Mouse (Mus musculus) forebrain, embryonic 16.5 days (tissue): ENCODE measurements around the gene Ssbp2. TPM values are rescaled to one million over a fixed set of nuclear protein-coding genes. Genes with fewer than 3 reads are reported as not detected.

ENCODE experiments used
- ATAC-seq: fragments of 200-750 bp; cut with Nextera tagmentation; 2 replicates; pipeline ENCODE4 v1.8.0; 2017; ENCODE audit warnings: mild to moderate bottlenecking, moderate library complexity
- H3K27ac ChIP-seq: fragments of 300-500 bp; sonication (generic); 2 replicates; pipeline ENCODE4 v1.5.1; 2014; ENCODE audit warnings: low read length, control low read depth
- H3K27me3 ChIP-seq: fragments of 300-500 bp; sonication (generic); replicated peaks from 2 replicates; pipeline ENCODE4 v1.6.1; 2014; ENCODE audit warnings: low read length; ENCODE audit not compliant: control insufficient read depth, insufficient read depth
- H3K36me3 ChIP-seq: fragments of 300-500 bp; sonication (generic); 2 replicates; pipeline ENCODE4 v1.6.1; 2014; ENCODE audit not compliant: control insufficient read depth, insufficient read depth
- H3K4me1 ChIP-seq: fragments of 300-500 bp; sonication (generic); replicated peaks from 2 replicates; pipeline ENCODE4 v1.6.1; 2014; ENCODE audit warnings: low read length; ENCODE audit not compliant: control insufficient read depth, insufficient read depth
- H3K4me2 ChIP-seq: fragments of 300-500 bp; sonication (generic); 2 replicates; pipeline ENCODE4 v1.6.1; 2014; ENCODE audit warnings: mild to moderate bottlenecking, low read length, control low read depth
- H3K4me3 ChIP-seq: fragments of 300-500 bp; sonication (generic); replicated peaks from 2 replicates; pipeline ENCODE4 v1.5.1; 2014; ENCODE audit warnings: mild to moderate bottlenecking, low read length, control low read depth
- H3K9ac ChIP-seq: fragments of 300-500 bp; sonication (generic); replicated peaks from 2 replicates; pipeline ENCODE4 v1.6.1; 2014; ENCODE audit warnings: low read depth, low read length, control low read depth
- H3K9me3 ChIP-seq: fragments of 300-500 bp; sonication (generic); 2 replicates; pipeline ENCODE4 v1.6.1; 2016; ENCODE audit warnings: low read length; ENCODE audit not compliant: control insufficient read depth
- WGBS: fragments of 180-500 bp; shearing (Covaris S2); extraction: QIAGEN DNeasy Blood & Tissue Kit; methylation state at CpG from one replicate; pipeline ENCODE4 v1.1.7; 2014; 5-methylcytosine and 5-hydroxymethylcytosine counted together
- polyA plus RNA-seq: library from polyadenylated mRNA; unstranded; fragments of >200 nt; fragmentation: Nextera tagmentation; extraction: Ambion mirVana; gene quantifications from 2 replicates; pipeline ENCODE4 v1.2.1, GENCODE M21; 2015

Ssbp2 gene
- polyA plus RNA-seq, 1 experiment from 2014 or later = 412 TPM

GRCm38 (mm10) chr13:91502642-91503373, 42.7 kb downstream of the Ssbp2 start:
- Histone ChIP-seq H3K27ac (no peak overlapping the region), H3K4me2 (no peak overlapping the region), H3K9me3 (no peaks in the 10 kb centered on the region), H3K9ac (no peak overlapping the region), H3K36me3 (no peaks in the 10 kb centered on the region), H3K4me3 (no peak overlapping the region), H3K4me1 (no peaks in the 10 kb centered on the region), H3K27me3 (no peaks in the 10 kb centered on the region)
- 83% methylated on average over 12 of the region's 12 CpGs for WGBS
- no peak for ATAC-seq

- 94% methylated on average over 1 of the region's 1 CpGs for whole genome bisulfite sequencing
- Histone ChIP-seq H3K4me2 (no peak overlapping the region), H3K36me3 (no peaks in the 10 kb centered on the region), H3K4me3 (no peak overlapping the region), H3K27ac (no peak overlapping the region), H3K4me1 (no peaks in the 10 kb centered on the region), H3K27me3 (no peaks in the 10 kb centered on the region), H3K9ac (no peak overlapping the region), H3K9me3 (no peaks in the 10 kb centered on the region)
- no peak for ATAC-seq
These were observed 48.9 kb downstream of the Ssbp2 start for GRCm38 (mm10) chr13:91508991-91509390.

- H3K27ac ChIP-seq = no peak overlapping the region
- H3K4me1 ChIP-seq = no peaks in the 10 kb centered on the region
- H3K27me3 ChIP-seq = no peaks in the 10 kb centered on the region
- no peak overlapping the region for H3K4me2 ChIP-seq
- no peak overlapping the region for H3K9ac ChIP-seq
- ATAC-seq = no peak
- no peaks in the 10 kb centered on the region for H3K36me3 ChIP-seq
- H3K4me3 ChIP-seq = no peak overlapping the region
- H3K9me3 ChIP-seq = no peaks in the 10 kb centered on the region
- 95% methylated on average over 2 of the region's 2 CpGs for WGBS
These were observed 49.4 kb downstream of the Ssbp2 start for GRCm38 (mm10) chr13:91509467-91509866.

- no peak for ATAC-seq
- 84% methylated on average over 4 of the region's 4 CpGs for WGBS
- Histone ChIP-seq H3K27me3 (no peaks in the 10 kb centered on the region), H3K36me3 (no peaks in the 10 kb centered on the region), H3K4me3 (no peak overlapping the region), H3K9me3 (no peaks in the 10 kb centered on the region), H3K27ac (no peak overlapping the region), H3K9ac (no peak overlapping the region), H3K4me1 (no peaks in the 10 kb centered on the region), H3K4me2 (no peak overlapping the region)
These were observed 54.9 kb downstream of the Ssbp2 start for GRCm38 (mm10) chr13:91514979-91515378.

- Histone ChIP-seq H3K9ac (no peak overlapping the region), H3K36me3 (no peaks in the 10 kb centered on the region), H3K4me1 (no peaks in the 10 kb centered on the region), H3K9me3 (no peaks in the 10 kb centered on the region), H3K27ac (no peak overlapping the region), H3K4me2 (no peak overlapping the region), H3K27me3 (no peaks in the 10 kb centered on the region), H3K4me3 (no peak overlapping the region)
- 23% methylated on average over 4 of the region's 4 CpGs for WGBS
- ATAC-seq = no peak
These were observed 60.1 kb downstream of the Ssbp2 start for GRCm38 (mm10) chr13:91520073-91520750.

- Histone ChIP-seq H3K4me2 (no peak overlapping the region), H3K4me3 (no peak overlapping the region), H3K27me3 (no peaks in the 10 kb centered on the region), H3K4me1 (no peaks in the 10 kb centered on the region), H3K9me3 (no peaks in the 10 kb centered on the region), H3K36me3 (no peaks in the 10 kb centered on the region), H3K27ac (no peak overlapping the region), H3K9ac (no peak overlapping the region)
- no peak for ATAC-seq
- 97% methylated on average over 1 of the region's 1 CpGs for WGBS
These were observed 60.9 kb downstream of the Ssbp2 start for GRCm38 (mm10) chr13:91520968-91521367.

GRCm38 (mm10) chr13:91526058-91526457, 66.0 kb downstream of the Ssbp2 start:
- 92% methylated on average over 12 of the region's 12 CpGs for WGBS
- H3K4me1 ChIP-seq = no peaks in the 10 kb centered on the region
- H3K27ac ChIP-seq = no peak overlapping the region
- no peak for ATAC-seq
- H3K4me3 ChIP-seq = no peak overlapping the region
- no peaks in the 10 kb centered on the region for H3K27me3 ChIP-seq
- no peak overlapping the region for H3K4me2 ChIP-seq
- H3K36me3 ChIP-seq = no peaks in the 10 kb centered on the region
- no peak overlapping the region for H3K9ac ChIP-seq
- no peaks in the 10 kb centered on the region for H3K9me3 ChIP-seq

GRCm38 (mm10) chr13:91529821-91530220, 69.7 kb downstream of the Ssbp2 start:
- Histone ChIP-seq H3K36me3 (peaks cover 7% of the 10 kb centered on the region), H3K27ac (no peak overlapping the region), H3K4me2 (no peak overlapping the region), H3K4me3 (no peak overlapping the region), H3K27me3 (no peaks in the 10 kb centered on the region), H3K9ac (no peak overlapping the region), H3K4me1 (no peaks in the 10 kb centered on the region), H3K9me3 (peaks cover 4% of the 10 kb centered on the region; the same call in 1 of the 2 replicates)
- no peak for ATAC-seq
- WGBS = 96% methylated on average over 3 of the region's 3 CpGs

- Histone ChIP-seq H3K4me3 (no peak overlapping the region), H3K9ac (no peak overlapping the region), H3K4me1 (no peaks in the 10 kb centered on the region), H3K27me3 (no peaks in the 10 kb centered on the region), H3K27ac (no peak overlapping the region), H3K36me3 (peaks cover 7% of the 10 kb centered on the region), H3K9me3 (peaks cover 4% of the 10 kb centered on the region; the same call in 1 of the 2 replicates), H3K4me2 (no peak overlapping the region)
- ATAC-seq = no peak
- WGBS = 94% methylated on average over 3 of the region's 3 CpGs
These were observed 76.6 kb downstream of the Ssbp2 start for GRCm38 (mm10) chr13:91536711-91537110.
